Mouse (Mus musculus): Measurements from ENCODE around the gene Selenof.
"Not testable (repeated sequence)": the region's sequence is repeated elsewhere in the genome, so short reads cannot be mapped to it uniquely, and the experiment has no call there.

Selenof gene

GRCm38 (mm10) chr3:144603558-144603957 is 33.5 kb downstream of the Selenof start:
- no peak for DNase-seq

GRCm38 (mm10) chr3:144604205-144604604 is 34.1 kb downstream of the Selenof start:
- no peak for DNase-seq

GRCm38 (mm10) chr3:144605811-144606210 is 35.7 kb downstream of the Selenof start:
- DNase-seq, result not testable (repeated sequence)

GRCm38 (mm10) chr3:144606449-144606848 is 36.3 kb downstream of the Selenof start:
- DNase-seq, result no peak

GRCm38 (mm10) chr3:144608090-144608489 is 38.0 kb downstream of the Selenof start:
- DNase-seq, result no peak

- no peak for DNase-seq
Observed at GRCm38 (mm10) chr3:144610759-144611158, 40.7 kb downstream of the Selenof start.

GRCm38 (mm10) chr3:144611626-144612271 is 41.6 kb downstream of the Selenof start:
- DNase-seq, result no peak

- no peak for DNase-seq
Observed at GRCm38 (mm10) chr3:144612382-144612781, 42.3 kb downstream of the Selenof start.

GRCm38 (mm10) chr3:144614277-144614676 is 44.2 kb downstream of the Selenof start:
- DNase-seq, result no peak

- DNase-seq, result no peak
Observed at GRCm38 (mm10) chr3:144614698-144615097, 44.6 kb downstream of the Selenof start.

GRCm38 (mm10) chr3:144615459-144615858 is 45.4 kb downstream of the Selenof start:
- no peak for DNase-seq

- peak; percentile 78 to 80 for DNase-seq
Observed at GRCm38 (mm10) chr3:144616654-144617425, 46.7 kb downstream of the Selenof start.

- no peak for DNase-seq
Observed at GRCm38 (mm10) chr3:144617633-144618180, 47.6 kb downstream of the Selenof start.

- DNase-seq, result no peak
Observed at GRCm38 (mm10) chr3:144622930-144623612, 53.0 kb downstream of the Selenof start.

- DNase-seq, result no peak
Observed at GRCm38 (mm10) chr3:144625691-144626090, 55.6 kb downstream of the Selenof start.

GRCm38 (mm10) chr3:144628005-144628914 is 58.2 kb downstream of the Selenof start:
- no peak for DNase-seq

GRCm38 (mm10) chr3:144628915-144629230 is 58.8 kb downstream of the Selenof start:
- no peak for DNase-seq

GRCm38 (mm10) chr3:144635236-144635635 is 65.1 kb downstream of the Selenof start:
- no peak for DNase-seq

GRCm38 (mm10) chr3:144638110-144638509 is 68.0 kb downstream of the Selenof start:
- DNase-seq, result no peak

GRCm38 (mm10) chr3:144639387-144639786 is 69.3 kb downstream of the Selenof start:
- DNase-seq, result no peak

GRCm38 (mm10) chr3:144640033-144640432 is 69.9 kb downstream of the Selenof start:
- no peak for DNase-seq

GRCm38 (mm10) chr3:144642141-144642540 is 72.0 kb downstream of the Selenof start:
- no peak for DNase-seq
